Mouse (Mus musculus) heart, postnatal 36 days (tissue): ENCODE results near the gene Zbtb4. TPM values are rescaled to one million over a fixed set of nuclear protein-coding genes. Genes with fewer than 3 reads are reported as not detected.

ENCODE experiments used
- DNase-seq, 2 experiments: peaks; one replicate each; pipeline ENCODE4 v3.0.0; 2021 to 2022
- intact Hi-C: fragments of 180-260 bp; cut with DNase I; formaldehyde crosslinking; loops from one replicate; pipeline ENCODE4 v1.15.1; 2025
- total RNA-seq, 2 experiments: library from RNA; stranded (reverse); gene quantifications; 2 replicates each; pipeline ENCODE4 v1.2.3; 2021

The Zbtb4 gene
- total RNA-seq, 2 experiments from 2014 or later: 39.0 to 43.1 TPM

- no peak for DNase-seq
- intact Hi-C loops: no loop called here
Observed at GRCm38 (mm10) chr11:69797924-69798323, 32.2 kb downstream of the Zbtb4 start.

- no peak for DNase-seq
- intact Hi-C loops: loop anchor here (5.0 kb wide), 1 partner anchor 117 kb away; the partner anchor contains the start of gene Senp3
Observed at GRCm38 (mm10) chr11:69799394-69800137, 33.9 kb downstream of the Zbtb4 start.

DNA sequence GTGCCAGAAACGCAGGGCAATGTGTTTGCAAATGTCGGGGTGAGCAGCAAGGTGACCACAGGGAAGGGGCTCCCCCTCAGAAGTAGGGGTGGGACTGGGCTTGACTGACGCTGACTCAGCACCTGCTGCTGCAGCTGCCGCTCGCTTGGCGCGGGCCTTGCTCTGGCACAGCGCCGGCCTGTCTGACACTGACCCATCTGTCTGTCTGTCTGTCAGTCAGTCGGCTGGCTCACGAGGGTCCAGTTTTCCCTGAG is 34.4 kb downstream of the Zbtb4 start:
- DNase-seq: no peak
- intact Hi-C loops: loop anchor here (5.0 kb wide), 1 partner anchor 118 kb away; the partner anchor contains the start of gene Senp3

GRCm38 (mm10) chr11:69800392-69801197 is 34.9 kb downstream of the Zbtb4 start:
- DNase-seq: peak; percentile 47 to 48
- intact Hi-C loops: loop anchor here (5.0 kb wide), 1 partner anchor 118 kb away; the partner anchor contains the start of gene Senp3

- DNase-seq: no peak
- intact Hi-C loops: loop anchor here (5.0 kb wide), 1 partner anchor 119 kb away; the partner anchor contains the start of gene Senp3
Observed at GRCm38 (mm10) chr11:69801379-69801977, 35.8 kb downstream of the Zbtb4 start, which contains the start of gene Fgf11. Fgf11 (minus strand) TSS chr11:69801857.

- intact Hi-C loops: loop anchor here (2.0 to 5.0 kb wide), 5 partner anchors 32 to 120 kb away; partner anchors contain the start of genes Polr2a and Senp3
- peak; percentile 92 for DNase-seq
Observed at GRCm38 (mm10) chr11:69802648-69803105, 37.0 kb downstream of the Zbtb4 start.

- intact Hi-C loops: loop anchor here (2.0 to 5.0 kb wide), 5 partner anchors 31 to 121 kb away; partner anchors contain the start of genes Polr2a and Senp3
- DNase-seq: no peak
Observed at GRCm38 (mm10) chr11:69803328-69803727, 37.6 kb downstream of the Zbtb4 start.

DNA sequence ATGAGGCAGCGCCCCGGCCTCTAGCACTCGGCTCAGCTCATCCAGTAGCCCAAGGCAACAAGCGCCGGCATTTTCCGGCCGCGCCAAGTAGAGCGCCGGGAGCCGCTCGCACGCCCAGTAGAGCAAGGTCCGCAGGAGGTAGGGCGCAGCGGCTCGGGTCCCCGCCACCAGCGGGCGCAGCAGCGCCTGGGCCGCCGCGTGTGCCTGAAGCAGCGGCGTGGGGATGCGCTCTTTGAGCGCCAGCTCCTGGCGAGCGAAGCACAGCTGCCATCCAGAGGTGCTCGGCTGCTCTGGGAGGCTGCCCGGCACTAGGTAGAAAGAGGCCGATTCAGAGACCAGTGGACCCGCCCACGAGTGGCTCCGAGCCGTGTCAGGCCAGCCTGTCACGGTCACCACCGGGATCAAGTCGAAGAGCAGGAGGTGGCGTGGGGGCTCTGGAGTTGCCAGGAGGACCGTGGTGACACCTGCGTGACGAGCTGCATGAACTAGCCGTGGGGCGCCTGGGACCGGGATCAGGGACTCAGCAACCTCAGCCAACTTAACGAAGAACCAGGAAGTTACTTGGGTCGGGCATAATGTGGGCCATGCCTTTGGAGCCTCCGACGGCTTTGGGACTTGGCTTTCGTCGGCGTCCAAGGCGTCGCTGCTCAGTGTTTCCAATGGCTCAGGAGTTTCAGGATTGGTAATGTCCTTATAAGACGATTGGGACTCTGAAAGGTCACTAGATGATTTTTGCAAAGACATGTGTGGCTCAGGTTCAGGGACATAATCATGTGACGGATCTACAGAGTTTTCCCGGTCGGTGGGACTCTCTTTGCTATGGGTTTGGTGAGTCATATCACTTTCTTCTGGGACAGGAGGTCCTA is 38.3 kb downstream of the Zbtb4 start:
- intact Hi-C loops: loop anchor here (2.0 to 5.0 kb wide), 5 partner anchors 31 to 122 kb away; partner anchors contain the start of genes Polr2a and Senp3
- peak; percentile 78 to 82 for DNase-seq

DNA sequence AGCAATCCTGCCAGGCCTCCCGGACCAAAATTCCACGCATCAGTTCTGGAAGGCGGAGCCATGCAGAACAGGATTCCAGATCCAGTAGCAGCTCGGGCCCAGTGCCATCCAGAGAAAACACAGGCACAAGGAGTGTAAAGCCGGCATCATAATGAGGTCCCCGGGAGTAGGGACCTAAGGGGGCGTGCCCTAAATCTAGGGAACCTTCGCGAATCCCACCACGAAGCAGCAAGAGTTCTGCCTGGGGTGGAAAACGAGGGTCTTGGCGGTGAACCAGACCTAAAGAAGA is 38.9 kb downstream of the Zbtb4 start:
- DNase-seq: peak; percentile 23 to 41
- intact Hi-C loops: loop anchor here (5.0 kb wide), 1 partner anchor 122 kb away; the partner anchor contains the start of gene Senp3

GRCm38 (mm10) chr11:69804972-69805909 is 39.5 kb downstream of the Zbtb4 start, which contains the start of gene Tmem102:
Tmem102 (minus strand) TSS chr11:69805624.
- DNase-seq: no peak
- intact Hi-C loops: loop anchor here (5.0 kb wide), 1 partner anchor 123 kb away; the partner anchor contains the start of gene Senp3

DNA sequence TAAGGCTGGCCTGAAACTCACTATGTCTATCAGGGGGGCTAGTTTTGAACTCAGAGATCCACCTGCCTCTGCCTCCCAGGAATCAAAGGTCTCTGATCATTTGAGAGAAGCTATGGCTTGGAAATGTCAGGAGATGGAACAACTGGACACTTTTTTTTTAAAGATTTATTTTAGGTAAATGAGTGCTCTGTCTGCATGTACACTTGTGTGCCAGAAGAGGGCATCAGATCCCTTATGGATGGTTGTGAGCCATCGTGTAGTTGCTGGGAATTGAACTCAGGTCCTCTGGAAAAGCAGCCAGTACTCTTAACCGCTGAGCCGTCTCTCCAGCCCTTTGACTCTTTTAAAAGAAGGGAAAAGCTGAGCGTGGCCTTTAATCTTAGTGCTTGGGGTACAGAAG is 40.7 kb downstream of the Zbtb4 start:
- no peak for DNase-seq
- intact Hi-C loops: no loop called here

- no peak for DNase-seq
- intact Hi-C loops: no loop called here
Observed at GRCm38 (mm10) chr11:69807641-69808040, 41.9 kb downstream of the Zbtb4 start.

DNA sequence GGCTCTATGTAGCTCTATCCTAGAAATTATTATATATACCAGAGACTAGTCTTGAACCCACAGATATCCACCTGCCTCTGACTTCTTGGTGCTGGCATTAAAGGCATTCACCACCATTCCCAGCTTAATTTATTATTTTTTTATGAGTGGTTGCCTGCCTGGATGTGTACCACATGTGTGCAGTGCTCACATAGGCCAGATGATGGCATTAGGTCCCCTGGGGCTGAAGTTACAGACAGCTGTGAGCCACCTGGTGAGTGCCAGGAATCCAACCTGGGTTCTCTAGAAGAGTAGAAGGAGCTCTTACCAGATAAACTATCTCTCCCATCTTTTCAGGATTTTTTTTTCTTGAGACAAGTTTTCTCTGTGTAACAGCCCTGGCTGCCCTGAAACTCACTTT is 44.6 kb downstream of the Zbtb4 start:
- intact Hi-C loops: no loop called here

GRCm38 (mm10) chr11:69815155-69815554 is 49.4 kb downstream of the Zbtb4 start, which contains the start of gene Gm39566:
Gm39566 (minus strand) TSS chr11:69815298.
- DNase-seq: no peak
- intact Hi-C loops: no loop called here

More for the DNA sequence above, 44.6 kb downstream of the Zbtb4 start:
- DNase-seq: no peak

DNA sequence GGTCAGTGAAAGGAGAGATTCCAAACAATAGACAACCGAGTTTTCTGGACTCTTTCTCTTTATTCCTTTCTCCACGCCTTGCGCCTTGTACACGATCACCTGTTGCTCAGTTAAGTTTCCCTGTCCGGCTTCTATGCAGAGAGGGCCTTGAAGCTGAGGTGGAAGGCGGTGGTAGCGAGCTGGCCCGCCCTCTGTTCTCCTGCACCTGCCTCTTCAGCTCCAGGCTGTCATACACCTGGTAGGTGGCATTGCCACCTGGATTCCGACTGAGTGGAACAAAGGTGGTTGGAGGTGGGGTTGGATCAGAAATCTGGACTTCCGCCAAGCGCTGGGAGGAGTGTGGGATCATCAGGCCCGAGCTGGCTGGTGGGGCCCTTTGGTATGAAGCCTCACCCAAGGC is 50.8 kb downstream of the Zbtb4 start:
- intact Hi-C loops: no loop called here
- no peak for DNase-seq

DNA sequence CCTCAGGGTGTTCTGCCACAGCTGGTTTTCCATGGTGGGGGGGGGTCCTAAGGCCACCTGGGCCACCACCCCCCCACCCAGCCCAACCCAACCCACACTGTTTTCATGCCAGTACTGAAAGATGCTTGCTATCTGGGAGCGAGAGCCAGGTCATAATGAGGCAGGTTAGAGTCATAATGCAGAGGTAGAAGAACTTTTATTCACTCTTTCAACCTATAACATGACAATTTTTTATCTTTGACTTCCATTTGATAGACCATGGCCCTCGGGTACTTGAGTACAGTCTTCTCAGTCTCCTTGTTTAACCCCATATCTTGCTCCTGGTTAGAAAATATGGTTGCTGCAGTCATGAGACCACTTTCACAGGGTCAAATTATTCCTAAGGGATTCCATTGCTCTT is 52.7 kb downstream of the Zbtb4 start, which contains the start of gene Spem2:
Spem2 (minus strand) TSS at position 101 of the 400 bp plus-strand sequence.
- DNase-seq: no peak
- intact Hi-C loops: no loop called here

- intact Hi-C loops: no loop called here
- no peak for DNase-seq
Observed at GRCm38 (mm10) chr11:69818871-69819270, 53.2 kb downstream of the Zbtb4 start.

GRCm38 (mm10) chr11:69822080-69822479 is 56.4 kb downstream of the Zbtb4 start, which contains the start of gene Spem1:
Spem1 (minus strand) TSS chr11:69822180.
- intact Hi-C loops: loop anchor here (5.0 kb wide), 1 partner anchor 45 kb away; no protein-coding TSS in a partner anchor
- no peak for DNase-seq
